Mouse (Mus musculus): ENCODE data around the gene Olfr1034. TPM values are rescaled to one million over a fixed set of nuclear protein-coding genes. Genes with fewer than 3 reads are reported as not detected.

The Olfr1034 gene
- 0.06 and 0.09 TPM in 2 replicates for polyA plus RNA-seq (2012; rRNA removed)

DNA sequence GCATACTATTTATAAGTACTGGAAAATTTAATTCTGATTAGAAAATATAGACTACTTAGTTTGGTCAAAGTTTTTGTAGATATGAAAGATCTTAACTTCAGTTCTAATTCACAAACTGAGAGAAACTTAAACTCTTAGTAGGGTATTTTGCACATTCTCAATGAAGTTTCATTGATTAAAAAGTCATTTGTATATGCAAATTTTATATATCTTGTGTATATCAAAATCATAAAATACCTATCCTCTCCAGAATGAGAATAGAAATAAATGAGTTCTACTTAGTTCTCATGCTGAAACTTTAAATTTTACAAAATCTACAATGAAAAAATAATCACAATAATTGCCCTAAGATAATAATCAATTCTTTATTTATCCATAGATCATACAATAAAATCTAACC, at the start of gene Olfr1034:
Gene Olfr1034 (plus strand): TSS at position 301 of the 400 bp plus-strand sequence.

DNA sequence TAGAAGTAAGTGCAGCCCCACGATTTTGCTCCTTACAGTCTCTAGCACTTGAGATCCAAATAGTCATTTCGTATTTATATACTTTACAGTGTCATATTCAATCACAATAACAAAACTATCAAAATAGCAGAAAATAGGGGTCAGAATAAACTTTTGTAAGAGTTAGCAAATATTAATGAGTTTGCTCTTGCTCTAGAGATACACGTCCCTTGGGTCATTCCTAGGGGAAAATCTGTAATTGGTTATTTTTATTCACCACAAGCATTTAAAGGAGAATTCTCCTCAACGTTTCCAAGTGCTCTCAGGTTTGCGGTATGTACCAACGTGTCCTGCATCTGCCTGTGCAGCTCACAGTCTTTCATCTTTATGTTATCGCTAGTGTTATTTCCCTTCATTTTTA, 40.4 kb upstream of the Olfr1034 start, which contains the start of gene Olfr1032:
Gene Olfr1032 (plus strand): TSS at position 301 of the 400 bp plus-strand sequence.

DNA sequence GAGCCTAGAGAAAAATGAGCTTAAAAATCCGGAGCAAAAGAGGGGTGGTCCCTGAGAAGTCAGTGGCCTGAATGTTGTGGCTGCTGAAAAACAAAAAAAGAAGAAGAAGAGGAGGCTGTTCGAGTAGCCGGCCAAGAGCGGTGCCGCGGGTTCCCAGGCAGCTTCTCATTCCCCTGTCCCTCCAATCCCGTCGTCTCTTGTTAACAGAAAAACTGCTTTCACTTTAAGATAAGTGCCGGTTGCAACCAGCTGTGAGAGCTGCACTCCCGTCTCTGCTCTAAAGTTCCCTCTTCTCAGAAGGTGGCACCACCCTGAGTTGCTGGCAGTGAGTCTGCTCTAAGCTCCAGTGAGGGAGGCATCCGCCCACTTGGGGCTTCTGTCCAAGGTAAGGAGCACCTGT, 25.3 kb upstream of the Olfr1034 start, which contains the start of gene Olfr1033:
Gene Olfr1033 (plus strand): TSS at position 228 of the 400 bp plus-strand sequence.

GRCm38 (mm10) chr2:86073692-86074091, 28.0 kb downstream of the Olfr1034 start, which contains the start of gene Olfr1036:
Gene Olfr1036 (plus strand): TSS chr2:86073992.

DNA sequence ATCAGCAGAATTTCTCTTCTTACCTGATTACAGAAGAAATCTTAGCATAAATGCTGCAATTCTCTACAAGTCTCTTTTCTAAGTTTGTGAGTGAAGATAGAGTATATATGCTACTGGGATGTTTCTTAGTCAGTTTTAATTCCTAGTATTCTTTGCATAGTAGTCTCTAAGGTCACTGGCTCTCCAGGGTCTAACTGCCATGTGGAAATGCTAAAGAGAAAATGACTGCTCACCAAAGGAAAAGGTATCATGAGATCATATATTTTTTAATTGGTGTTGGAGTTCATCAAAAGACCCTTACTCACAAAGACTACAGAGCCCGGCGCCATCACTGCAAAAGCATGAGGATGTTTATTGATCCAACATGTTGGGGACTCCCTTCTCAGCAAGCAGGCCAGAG, 41.6 kb downstream of the Olfr1034 start, which contains the start of gene Olfr1037:
Gene Olfr1037 (minus strand): TSS at position 101 of the 400 bp plus-strand sequence.

Other genes starting within 250 kb of the Olfr1034 start
- not detected in 2 replicates for gene Olfr1016, start 243.3 kb upstream of the Olfr1034 start, polyA plus RNA-seq (2012; rRNA removed)
- gene Olfr1018, start 227.4 kb upstream of the Olfr1034 start, polyA plus RNA-seq (2012; rRNA removed), result not detected in 2 replicates
- not detected in 2 replicates for gene Olfr1019, start 200.4 kb upstream of the Olfr1034 start, polyA plus RNA-seq (2012; rRNA removed)
- gene Olfr1020, start 198.8 kb upstream of the Olfr1034 start, polyA plus RNA-seq (2012; rRNA removed), result not detected in 2 replicates
- gene Olfr1022, start 177.3 kb upstream of the Olfr1034 start, polyA plus RNA-seq (2012; rRNA removed), result not detected in 2 replicates
- gene Olfr1023, start 160.2 kb upstream of the Olfr1034 start, polyA plus RNA-seq (2012; rRNA removed), result not detected in 2 replicates
- gene Olfr1024, start 140.8 kb upstream of the Olfr1034 start, polyA plus RNA-seq (2012; rRNA removed), result not detected in 2 replicates
- not detected in 2 replicates for gene Olfr1025-ps1, start 130.7 kb upstream of the Olfr1034 start, polyA plus RNA-seq (2012; rRNA removed)
- gene Olfr1026, start 124.3 kb upstream of the Olfr1034 start, polyA plus RNA-seq (2012; rRNA removed), result not detected in 2 replicates
- gene Olfr1028, start 95.4 kb upstream of the Olfr1034 start, polyA plus RNA-seq (2012; rRNA removed), result under 0.01 TPM in 1 of 2 replicates, not detected in the other
- not detected in 2 replicates for gene Olfr1029, start 72.0 kb upstream of the Olfr1034 start, polyA plus RNA-seq (2012; rRNA removed)
- gene Olfr1030, start 66.6 kb upstream of the Olfr1034 start, polyA plus RNA-seq (2012; rRNA removed), result not detected in 2 replicates
- gene Olfr1031, start 55.6 kb upstream of the Olfr1034 start, polyA plus RNA-seq (2012; rRNA removed), result not detected in 2 replicates
- gene Olfr1032, start 40.3 kb upstream of the Olfr1034 start, polyA plus RNA-seq (2012; rRNA removed), result not detected in 2 replicates
- gene Olfr1033, start 25.2 kb upstream of the Olfr1034 start, polyA plus RNA-seq (2012; rRNA removed), result 0.28 and 0.37 TPM in 2 replicates
- gene Olfr1036, start 28.1 kb downstream of the Olfr1034 start, polyA plus RNA-seq (2012; rRNA removed), result not detected in 2 replicates
- not detected in 2 replicates for gene Olfr1037, start 41.5 kb downstream of the Olfr1034 start, polyA plus RNA-seq (2012; rRNA removed)
- not detected in 2 replicates for gene Olfr1039, start 90.1 kb downstream of the Olfr1034 start, polyA plus RNA-seq (2012; rRNA removed)
- not detected in 2 replicates for gene Olfr1040, start 100.9 kb downstream of the Olfr1034 start, polyA plus RNA-seq (2012; rRNA removed)
- gene Olfr1042, start 116.0 kb downstream of the Olfr1034 start, polyA plus RNA-seq (2012; rRNA removed), result not detected in 2 replicates
- gene Olfr1043, start 121.7 kb downstream of the Olfr1034 start, polyA plus RNA-seq (2012; rRNA removed), result not detected in 2 replicates
- gene Olfr1044, start 132.0 kb downstream of the Olfr1034 start, polyA plus RNA-seq (2012; rRNA removed), result not detected in 2 replicates
- gene Olfr52, start 139.8 kb downstream of the Olfr1034 start, polyA plus RNA-seq (2012; rRNA removed), result not detected in 2 replicates
- not detected in 2 replicates for gene Olfr1045, start 157.1 kb downstream of the Olfr1034 start, polyA plus RNA-seq (2012; rRNA removed)
- gene Olfr1046, start 173.5 kb downstream of the Olfr1034 start, polyA plus RNA-seq (2012; rRNA removed), result not detected in 2 replicates
- not detected in 2 replicates for gene Olfr1047, start 185.5 kb downstream of the Olfr1034 start, polyA plus RNA-seq (2012; rRNA removed)
- not detected in 2 replicates for gene Olfr1048, start 194.4 kb downstream of the Olfr1034 start, polyA plus RNA-seq (2012; rRNA removed)
- not detected in 2 replicates for gene Olfr1049, start 212.5 kb downstream of the Olfr1034 start, polyA plus RNA-seq (2012; rRNA removed)
- gene Olfr1051, start 233.2 kb downstream of the Olfr1034 start, polyA plus RNA-seq (2012; rRNA removed), result not detected in 2 replicates
- gene Olfr1052, start 246.6 kb downstream of the Olfr1034 start, polyA plus RNA-seq (2012; rRNA removed), result not detected in 2 replicates

Data from liver, embryonic 14 days (tissue).